Mouse (Mus musculus): ENCODE measurements around the gene Pdgfc.

Gene Pdgfc

GRCm38 (mm10) chr3:81149109-81149521 is 112.9 kb downstream of the Pdgfc start:
- in situ Hi-C loops (cut with MboI, MseI), result no loop called here

- in situ Hi-C loops (cut with MboI, MseI), result no loop called here
These were observed 114.0 kb downstream of the Pdgfc start for GRCm38 (mm10) chr3:81150228-81150627.

- in situ Hi-C loops (cut with MboI, MseI), result no loop called here
These were observed 118.2 kb downstream of the Pdgfc start for GRCm38 (mm10) chr3:81154420-81154819.

GRCm38 (mm10) chr3:81160457-81161165 is 124.4 kb downstream of the Pdgfc start:
- in situ Hi-C loops (cut with MboI, MseI), result no loop called here

GRCm38 (mm10) chr3:81162129-81162528 is 125.9 kb downstream of the Pdgfc start:
- in situ Hi-C loops (cut with MboI, MseI), result no loop called here

- in situ Hi-C loops (cut with MboI, MseI), result no loop called here
These were observed 127.9 kb downstream of the Pdgfc start for GRCm38 (mm10) chr3:81164091-81164490.

- in situ Hi-C loops (cut with MboI, MseI), result no loop called here
These were observed 134.0 kb downstream of the Pdgfc start for GRCm38 (mm10) chr3:81170073-81170809.

GRCm38 (mm10) chr3:81174832-81175231 is 138.6 kb downstream of the Pdgfc start:
- in situ Hi-C loops (cut with MboI, MseI), result no loop called here

GRCm38 (mm10) chr3:81181319-81182013 is 145.2 kb downstream of the Pdgfc start:
- in situ Hi-C loops (cut with MboI, MseI), result no loop called here

- in situ Hi-C loops (cut with MboI, MseI), result no loop called here
These were observed 160.7 kb downstream of the Pdgfc start for GRCm38 (mm10) chr3:81196937-81197336.

- in situ Hi-C loops (cut with MboI, MseI), result no loop called here
These were observed 161.4 kb downstream of the Pdgfc start for GRCm38 (mm10) chr3:81197644-81198043.

- in situ Hi-C loops (cut with MboI, MseI), result no loop called here
These were observed 164.4 kb downstream of the Pdgfc start for GRCm38 (mm10) chr3:81200647-81201046.

- in situ Hi-C loops (cut with MboI, MseI), result no loop called here
These were observed 169.0 kb downstream of the Pdgfc start for GRCm38 (mm10) chr3:81205201-81205600.

GRCm38 (mm10) chr3:81208246-81208645 is 172.0 kb downstream of the Pdgfc start:
- in situ Hi-C loops (cut with MboI, MseI), result no loop called here

GRCm38 (mm10) chr3:81211147-81211546 is 174.9 kb downstream of the Pdgfc start:
- in situ Hi-C loops (cut with MboI, MseI), result no loop called here

GRCm38 (mm10) chr3:81211666-81212065 is 175.4 kb downstream of the Pdgfc start:
- in situ Hi-C loops (cut with MboI, MseI), result no loop called here

GRCm38 (mm10) chr3:81215547-81216118 is 179.4 kb downstream of the Pdgfc start:
- in situ Hi-C loops (cut with MboI, MseI), result no loop called here

- in situ Hi-C loops (cut with MboI, MseI), result no loop called here
These were observed 185.5 kb downstream of the Pdgfc start for GRCm38 (mm10) chr3:81221682-81222081.

GRCm38 (mm10) chr3:81228344-81228743 is 192.1 kb downstream of the Pdgfc start:
- in situ Hi-C loops (cut with MboI, MseI), result no loop called here

GRCm38 (mm10) chr3:81242697-81243590 is 206.7 kb downstream of the Pdgfc start:
- in situ Hi-C loops (cut with MboI, MseI), result no loop called here

GRCm38 (mm10) chr3:81243591-81243990 is 207.4 kb downstream of the Pdgfc start:
- in situ Hi-C loops (cut with MboI, MseI), result no loop called here

Measured in regulatory T cell (primary cell).